Mouse (Mus musculus) olfactory bulb, adult 2 months (tissue): ENCODE measurements at regions not wholly inside any gene's neighbourhood (a gene's known extent, or its start where the extent isn't known, plus 50 kb on each side); places are given as distances from the start of the nearest gene placed in this dataset.

Experiments
- H3K27ac ChIP-seq: fragments of 200-500 bp; 2 replicates; pipeline ENCODE4 v1.5.1; 2012; ENCODE audit warnings: low read depth, low read length; ENCODE audit not compliant: insufficient read depth
- H3K4me1 ChIP-seq: fragments of 200-500 bp; 2 replicates; pipeline ENCODE4 v1.6.1; 2012; ENCODE audit warnings: low read length; ENCODE audit not compliant: control insufficient read depth, insufficient read depth
- H3K4me3 ChIP-seq: fragments of 200-500 bp; 2 replicates; pipeline ENCODE4 v1.5.1; 2012; ENCODE audit warnings: mild to moderate bottlenecking, low read depth, low read length, moderate library complexity; ENCODE audit not compliant: insufficient read depth
- CTCF ChIP-seq: fragments of 200-500 bp; IDR thresholded peaks from 2 replicates; pipeline ENCODE4 v1.5.1; 2012; ENCODE audit warnings: low read depth, mild to moderate bottlenecking, low read length, moderate library complexity; ENCODE audit not compliant: insufficient read depth
- POLR2A ChIP-seq: fragments of 200-500 bp; IDR thresholded peaks from 2 replicates; pipeline ENCODE4 v1.6.1; 2012; ENCODE audit warnings: mild to moderate bottlenecking, low read depth, low read length, moderate library complexity; ENCODE audit not compliant: insufficient read depth
- WGBS: fragments of 180-500 bp; shearing (Covaris S2); methylation state at CpG from one replicate; pipeline ENCODE4 v1.1.7; 2018; 5-methylcytosine and 5-hydroxymethylcytosine counted together

DNA sequence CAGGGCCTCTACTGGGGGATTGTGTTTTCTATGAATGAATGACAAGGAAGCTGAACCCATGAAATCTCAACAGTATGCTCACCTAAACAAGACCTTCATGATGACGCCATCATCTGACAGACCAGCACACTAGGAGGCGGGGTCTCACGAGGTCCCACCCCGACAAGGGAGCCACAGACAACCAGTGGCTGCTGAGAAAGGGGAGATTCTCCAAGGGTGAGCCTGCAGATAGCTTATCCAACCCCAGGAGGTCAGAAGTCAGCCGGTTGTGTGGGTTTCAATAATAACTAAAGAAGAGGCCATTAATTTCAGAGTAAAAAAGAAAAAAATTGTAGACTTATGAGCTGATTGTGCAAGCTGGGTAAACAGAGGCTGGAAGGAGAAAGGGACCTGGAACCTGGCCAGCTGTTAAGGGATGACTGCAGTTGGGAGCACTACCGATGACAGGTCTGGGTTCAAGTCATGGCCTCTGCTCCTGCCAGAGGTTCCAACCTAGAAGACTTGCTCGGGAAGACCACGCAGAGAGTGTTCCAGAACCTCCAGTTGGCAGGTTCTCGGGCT is 90.5 kb downstream of the 1700001O22Rik start:
- no peak for TF ChIP-seq POLR2A
- no peak for TF ChIP-seq CTCF
- peak overlapping the region; percentile 99 for H3K27ac ChIP-seq
- 67% methylated on average over 9 of the region's 9 CpGs for WGBS
- peaks cover 64% of the 10 kb centered on the region for H3K4me1 ChIP-seq
- no peak overlapping the region for H3K4me3 ChIP-seq

DNA sequence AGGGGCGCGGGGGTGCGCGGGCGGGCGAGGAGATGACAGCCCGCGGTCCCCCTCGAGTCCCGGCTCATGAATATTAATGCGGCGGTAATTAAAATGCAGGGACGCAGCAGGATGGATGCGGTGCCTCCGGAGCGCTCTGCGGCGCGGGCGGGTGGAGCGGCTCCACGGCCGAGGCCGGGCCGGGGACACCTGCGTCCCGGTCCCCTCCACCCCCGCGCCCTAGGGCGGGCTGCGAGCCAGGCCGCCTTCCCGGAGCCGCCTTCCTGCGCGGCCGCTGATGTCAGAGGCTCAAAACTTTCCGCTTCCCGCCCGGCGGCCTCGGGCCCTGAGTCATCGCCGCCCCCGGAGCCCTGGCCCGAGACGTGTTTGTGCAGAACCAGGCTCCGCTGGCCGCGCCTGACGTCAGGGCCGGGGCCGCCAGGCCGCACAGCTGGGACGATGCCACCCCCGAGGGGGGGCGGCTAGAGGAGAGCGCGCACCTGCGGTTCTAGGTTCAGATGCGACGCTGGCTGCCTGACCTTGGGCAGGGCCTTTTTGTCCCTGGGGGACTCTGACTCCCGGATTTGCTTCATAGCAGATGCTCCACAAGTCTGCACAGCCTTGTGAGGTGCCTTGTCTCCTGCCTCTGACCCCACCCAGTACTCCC is 91.5 kb downstream of the 1700001O22Rik start:
- Histone ChIP-seq H3K4me1 (peaks cover 64% of the 10 kb centered on the region), H3K4me3 (peak overlapping the region; percentile 48), H3K27ac (peak overlapping the region; percentile 99)
- TF ChIP-seq CTCF (no peak), POLR2A (0 out of 2 replicates have a peak, but pooled peaks have one; percentile 48)
- WGBS: 1% methylated on average over 63 of the region's 63 CpGs

DNA sequence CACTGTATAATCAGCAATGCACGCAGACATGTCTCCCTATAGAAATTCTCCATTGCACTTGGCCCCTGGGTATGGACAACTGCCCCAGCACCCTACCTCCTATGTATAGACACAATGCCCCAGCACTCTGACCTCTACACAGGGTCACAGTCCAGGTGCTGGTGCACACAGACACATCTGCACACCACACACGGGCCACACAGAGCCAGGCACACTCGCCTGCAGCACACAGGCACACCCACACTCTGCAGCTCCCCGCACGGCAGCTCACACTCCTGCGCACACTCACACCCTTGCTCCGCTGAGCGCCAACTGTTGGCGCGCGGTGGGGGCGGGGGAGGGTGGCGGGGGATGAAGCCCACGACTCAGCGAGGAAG is 92.0 kb downstream of the 1700001O22Rik start:
- Histone ChIP-seq H3K4me1 (peaks cover 62% of the 10 kb centered on the region), H3K27ac (peak overlapping the region; percentile 92), H3K4me3 (peak overlapping the region; percentile 48)
- TF ChIP-seq POLR2A (no peak), CTCF (no peak)
- WGBS: 5% methylated on average over 15 of the region's 15 CpGs

DNA sequence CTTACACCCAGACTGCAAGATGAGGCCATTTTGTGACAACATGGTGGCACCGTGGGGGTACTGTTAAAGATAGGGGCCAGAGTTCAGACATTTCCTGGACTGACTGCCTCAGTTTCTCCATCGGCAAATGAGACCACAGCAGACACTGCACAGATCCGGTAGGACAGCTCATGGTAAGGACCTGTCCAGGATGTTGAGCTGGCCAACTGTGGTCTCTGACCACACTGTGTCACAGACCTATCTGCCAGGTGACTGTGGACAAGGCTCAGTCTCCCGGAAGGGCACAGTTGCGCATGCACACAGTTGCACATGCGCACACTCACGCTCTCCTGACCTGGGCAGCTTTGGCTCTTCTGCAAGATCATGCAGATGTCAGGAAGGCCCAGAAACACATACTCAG is 92.6 kb downstream of the 1700001O22Rik start:
- 96% methylated on average over 7 of the region's 7 CpGs for WGBS
- TF ChIP-seq CTCF (no peak), POLR2A (no peak)
- no peak overlapping the region for H3K4me3 ChIP-seq
- H3K4me1 ChIP-seq: peaks cover 60% of the 10 kb centered on the region
- H3K27ac ChIP-seq: peak overlapping the region; percentile 92

DNA sequence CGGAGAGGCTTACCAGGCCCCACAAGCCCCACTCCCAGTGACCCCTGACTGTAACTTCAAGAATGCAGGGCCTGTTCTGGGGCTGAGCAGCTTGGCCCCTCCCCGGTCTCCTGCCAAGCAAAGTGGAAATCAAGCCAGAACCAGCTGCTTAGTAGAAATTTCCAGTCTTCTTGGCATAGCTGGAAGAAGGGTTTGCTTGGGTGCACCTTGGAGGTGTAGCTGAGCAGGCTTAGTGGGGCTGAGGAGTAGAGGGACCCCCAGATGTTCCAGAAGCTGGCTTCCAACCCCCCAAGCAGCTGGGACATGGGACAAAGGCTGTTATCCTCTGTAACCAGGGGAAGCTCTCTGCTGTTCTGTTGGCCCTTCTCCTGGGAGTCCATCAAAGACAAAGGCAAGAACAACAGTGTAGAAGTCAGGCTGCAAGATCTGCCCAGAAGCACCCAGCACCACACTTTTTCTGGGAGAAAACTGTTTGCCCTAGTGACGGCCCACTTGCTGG is 94.0 kb downstream of the 1700001O22Rik start:
- H3K4me3 ChIP-seq: no peak overlapping the region
- TF ChIP-seq POLR2A: no peak
- no peak for TF ChIP-seq CTCF
- H3K4me1 ChIP-seq: peaks cover 59% of the 10 kb centered on the region
- peak overlapping the region; percentile 98 for H3K27ac ChIP-seq
- WGBS: 68% methylated on average over 3 of the region's 3 CpGs

DNA sequence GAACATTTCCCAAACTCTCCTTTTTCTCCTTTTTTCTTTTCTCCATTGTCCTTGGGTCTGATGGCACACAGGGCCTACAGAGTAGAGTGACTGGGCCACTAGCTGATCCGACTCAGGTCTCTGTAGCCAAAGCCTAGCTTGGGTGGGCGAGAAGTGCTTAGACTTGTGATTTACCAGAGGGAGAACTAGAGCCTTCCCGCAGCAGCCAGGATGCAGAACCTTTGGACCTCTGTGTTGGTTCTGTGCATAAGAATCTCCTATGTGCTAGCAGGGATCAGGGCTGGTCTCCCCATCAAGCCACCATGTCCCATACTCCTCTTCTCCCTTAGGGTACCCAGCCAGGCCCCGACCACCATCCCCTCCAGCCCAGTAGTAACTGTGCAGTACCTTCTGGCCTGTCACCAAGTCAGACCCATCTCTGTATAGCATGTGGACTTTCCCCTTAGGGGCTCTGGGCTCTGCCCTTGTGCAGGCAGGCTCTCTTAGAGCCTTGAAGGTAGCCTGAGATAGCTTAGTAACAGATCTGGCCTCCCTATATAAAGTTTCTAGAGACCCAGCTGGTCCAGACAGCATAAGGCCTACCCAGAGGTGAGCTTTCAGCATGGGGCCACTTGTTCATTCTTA is 94.6 kb downstream of the 1700001O22Rik start:
- whole genome bisulfite sequencing: 73% methylated on average over 4 of the region's 4 CpGs
- peak overlapping the region; percentile 98 for H3K27ac ChIP-seq
- peaks cover 59% of the 10 kb centered on the region for H3K4me1 ChIP-seq
- H3K4me3 ChIP-seq: no peak overlapping the region
- no peak for TF ChIP-seq CTCF
- TF ChIP-seq POLR2A: no peak

DNA sequence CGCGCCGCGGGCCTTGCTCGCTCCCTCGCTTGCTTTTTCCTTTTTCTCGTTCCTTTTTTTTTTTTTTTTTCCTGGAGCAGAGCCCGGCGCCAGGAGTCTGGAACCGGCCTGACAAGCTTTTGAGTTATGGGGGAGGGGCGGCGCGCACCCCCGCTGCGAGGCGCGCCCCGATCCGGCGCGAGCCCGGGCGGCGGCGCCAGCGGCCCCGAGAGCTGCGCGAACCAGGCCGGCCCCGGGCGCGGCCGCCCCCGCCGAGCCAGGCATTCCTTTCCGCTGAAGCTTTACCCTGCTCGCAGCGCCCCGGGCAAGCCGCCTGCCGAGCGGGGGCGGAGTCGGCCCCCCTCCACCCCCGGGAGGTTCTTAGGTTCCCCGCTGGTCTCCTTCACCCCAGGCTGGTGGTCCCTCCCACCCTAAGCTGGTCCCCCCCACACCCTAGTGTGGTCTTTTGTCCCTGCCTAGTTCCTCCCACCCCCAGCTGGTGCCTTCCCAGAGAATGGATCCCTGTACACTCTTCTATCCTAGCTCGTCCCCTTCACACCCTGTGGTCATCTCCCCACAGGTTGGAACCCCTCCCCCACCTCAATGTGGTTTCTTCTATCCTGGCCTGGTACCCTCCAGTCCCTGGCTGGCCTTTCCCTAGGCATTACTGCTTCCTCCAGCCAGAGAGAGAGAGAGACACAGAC is 95.3 kb downstream of the 1700001O22Rik start:
- peak overlapping the region; percentile 98 for H3K27ac ChIP-seq
- TF ChIP-seq POLR2A: no peak
- TF ChIP-seq CTCF: no peak
- WGBS: under 1% methylated on average over 48 of the region's 48 CpGs
- H3K4me3 ChIP-seq: peak overlapping the region; percentile 45
- peaks cover 55% of the 10 kb centered on the region for H3K4me1 ChIP-seq

DNA sequence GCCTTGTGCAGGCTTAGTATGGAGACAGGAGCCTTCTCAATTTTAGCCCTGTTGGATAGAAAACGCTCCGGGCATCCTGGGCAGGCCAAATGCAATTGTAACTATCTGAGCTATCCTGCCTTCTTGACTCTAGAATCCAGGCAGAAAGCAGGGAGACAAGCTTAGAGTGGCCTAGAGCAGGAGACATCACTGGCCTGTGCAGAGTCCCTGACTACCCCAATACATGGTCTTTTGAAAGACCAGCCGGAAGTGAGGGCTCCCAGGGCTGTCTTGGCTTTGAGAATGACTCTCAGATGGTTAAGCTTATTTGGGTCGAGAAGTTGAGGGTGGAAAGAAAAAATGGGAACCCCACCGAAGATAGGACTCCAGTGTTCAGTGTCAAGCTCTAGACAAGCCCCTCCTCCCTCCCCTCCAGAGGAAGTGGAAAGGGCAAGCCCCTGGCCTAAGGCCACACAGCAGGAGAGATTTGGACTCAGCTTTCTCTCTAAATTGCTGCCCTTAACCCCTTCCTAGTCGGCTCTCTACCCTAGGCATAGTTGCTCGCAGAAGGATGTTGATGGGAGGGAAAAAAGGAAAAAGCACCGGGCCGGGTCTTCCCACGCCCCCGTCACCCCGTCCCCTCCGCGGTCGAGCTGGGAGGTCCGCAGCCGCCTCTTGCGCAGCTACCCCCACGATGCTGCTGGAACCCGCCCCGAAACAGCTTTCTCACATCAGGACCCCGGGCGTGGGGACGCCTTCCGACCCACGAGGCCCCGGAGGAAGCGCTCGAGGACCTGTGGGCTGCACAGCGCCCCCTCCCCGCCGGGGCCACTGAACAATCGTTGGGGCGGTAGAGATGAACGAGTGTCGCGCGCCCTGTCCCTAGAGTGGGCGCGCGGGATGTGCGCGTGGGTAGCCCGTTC is 96.1 kb downstream of the 1700001O22Rik start:
- 4% methylated on average over 44 of the region's 44 CpGs for WGBS
- TF ChIP-seq POLR2A (no peak), CTCF (no peak)
- H3K4me3 ChIP-seq: peak overlapping the region; percentile 45
- peaks cover 53% of the 10 kb centered on the region for H3K4me1 ChIP-seq
- H3K27ac ChIP-seq: peak overlapping the region; percentile 98
